Mouse (Mus musculus) limb, embryonic 10.5 days (tissue): ENCODE data around the gene Mettl1. TPM values are rescaled to one million over a fixed set of nuclear protein-coding genes. Genes with fewer than 3 reads are reported as not detected.

Experiments
- DNase-seq: peaks from one replicate; pipeline ENCODE4 v3.0.0-alpha.2; 2017; ENCODE audit warnings: low spot score
- H3K27ac ChIP-seq: fragments of 300-500 bp; sonication (generic); 2 replicates; pipeline ENCODE4 v1.5.1; 2016; ENCODE audit warnings: mild to moderate bottlenecking
- H3K27me3 ChIP-seq: fragments of 300-500 bp; sonication (generic); 2 replicates; pipeline ENCODE4 v1.6.1; 2016; ENCODE audit warnings: low read depth, mild to moderate bottlenecking; ENCODE audit not compliant: poor library complexity, severe bottlenecking
- H3K36me3 ChIP-seq: fragments of 300-500 bp; sonication (generic); 2 replicates; pipeline ENCODE4 v1.6.1; 2016; ENCODE audit warnings: mild to moderate bottlenecking, moderate library complexity
- H3K4me1 ChIP-seq: fragments of 300-500 bp; sonication (generic); 2 replicates; pipeline ENCODE4 v1.6.1; 2016
- H3K4me3 ChIP-seq: fragments of 300-500 bp; sonication (generic); 2 replicates; pipeline ENCODE4 v1.5.1; 2016; ENCODE audit warnings: mild to moderate bottlenecking, moderate library complexity
- H3K9me3 ChIP-seq: fragments of 300-500 bp; sonication (generic); replicated peaks from 2 replicates; pipeline ENCODE4 v1.6.1; 2016; ENCODE audit warnings: mild to moderate bottlenecking
- WGBS: fragments of 180-500 bp; shearing (Covaris S2); methylation state at CpG from one replicate; pipeline ENCODE4 v1.1.7; 2016; 5-methylcytosine and 5-hydroxymethylcytosine counted together
- polyA plus RNA-seq: library from polyadenylated mRNA; unstranded; fragments of >200 nt; fragmentation: Nextera tagmentation; extraction: Ambion mirVana; gene quantifications from 2 replicates; pipeline ENCODE4 v1.2.1, GENCODE M21; 2016

Gene Mettl1
- polyA plus RNA-seq, 1 experiment from 2014 or later = 60.2 TPM

GRCm38 (mm10) chr10:127030336-127031296 is 10.6 kb upstream of the Mettl1 start, which contains the start of gene Tsfm:
Tsfm (minus strand) TSS chr10:127030840.
- 5% methylated on average over 56 of the region's 56 CpGs for WGBS
- Histone ChIP-seq H3K27ac (peak within 1 kb of the TSS; percentile 94), H3K4me3 (peak within 1 kb of the TSS; percentile 93), H3K27me3 (no peaks in the 10 kb centered on the region), H3K4me1 (peaks cover 12% of the 10 kb centered on the region), H3K36me3 (peaks cover 39% of the 10 kb centered on the region), H3K9me3 (no peaks in the 10 kb centered on the region)
- DNase-seq = peak; percentile 94

GRCm38 (mm10) chr10:127033301-127033741 is 7.9 kb upstream of the Mettl1 start:
- Histone ChIP-seq H3K4me1 (peaks cover 12% of the 10 kb centered on the region), H3K27ac (no peak overlapping the region), H3K36me3 (peaks cover 12% of the 10 kb centered on the region), H3K4me3 (no peak overlapping the region), H3K27me3 (no peaks in the 10 kb centered on the region), H3K9me3 (no peaks in the 10 kb centered on the region)
- 82% methylated on average over 8 of the region's 8 CpGs for WGBS
- DNase-seq = no peak

GRCm38 (mm10) chr10:127036273-127036672 is 4.9 kb upstream of the Mettl1 start:
- no peaks in the 10 kb centered on the region for H3K9me3 ChIP-seq
- H3K36me3 ChIP-seq = no peaks in the 10 kb centered on the region
- WGBS = 87% methylated on average over 12 of the region's 12 CpGs
- H3K4me3 ChIP-seq = no peak overlapping the region
- H3K27me3 ChIP-seq = peaks cover 17% of the 10 kb centered on the region
- peaks cover 8% of the 10 kb centered on the region for H3K4me1 ChIP-seq
- DNase-seq = no peak
- no peak overlapping the region for H3K27ac ChIP-seq

GRCm38 (mm10) chr10:127037641-127038040 is 3.6 kb upstream of the Mettl1 start:
- no peaks in the 10 kb centered on the region for H3K36me3 ChIP-seq
- H3K4me3 ChIP-seq = no peak overlapping the region
- 81% methylated on average over 12 of the region's 12 CpGs for WGBS
- DNase-seq = no peak
- peaks cover 18% of the 10 kb centered on the region for H3K4me1 ChIP-seq
- H3K27ac ChIP-seq = no peak overlapping the region
- peaks cover 17% of the 10 kb centered on the region for H3K27me3 ChIP-seq
- H3K9me3 ChIP-seq = no peaks in the 10 kb centered on the region

GRCm38 (mm10) chr10:127040569-127041214 is 522 bp upstream of the Mettl1 start:
- H3K4me3 ChIP-seq = peak overlapping the region; percentile 83
- peaks cover 26% of the 10 kb centered on the region for H3K4me1 ChIP-seq
- 2% methylated on average over 20 of the region's 20 CpGs for WGBS
- peak overlapping the region; percentile 91; the same call in 1 of the 2 replicates for H3K27ac ChIP-seq
- no peaks in the 10 kb centered on the region for H3K9me3 ChIP-seq
- peaks cover 17% of the 10 kb centered on the region for H3K27me3 ChIP-seq
- H3K36me3 ChIP-seq = peaks cover 25% of the 10 kb centered on the region
- peak; percentile 43 for DNase-seq

- H3K9me3 ChIP-seq = no peaks in the 10 kb centered on the region
- under 1% methylated on average over 44 of the region's 44 CpGs for WGBS
- peaks cover 26% of the 10 kb centered on the region for H3K4me1 ChIP-seq
- H3K4me3 ChIP-seq = peak overlapping the region; percentile 83
- peak overlapping the region; percentile 91 for H3K27ac ChIP-seq
- H3K36me3 ChIP-seq = peaks cover 37% of the 10 kb centered on the region
- peak; percentile 96 for DNase-seq
- H3K27me3 ChIP-seq = peaks cover 22% of the 10 kb centered on the region
Observed at GRCm38 (mm10) chr10:127041774-127042338, 642 bp downstream of the Mettl1 start.

- H3K27me3 ChIP-seq = peaks cover 30% of the 10 kb centered on the region
- H3K27ac ChIP-seq = peak overlapping the region; percentile 91
Observed at GRCm38 (mm10) chr10:127042468-127043115, 1.4 kb downstream of the Mettl1 start.

GRCm38 (mm10) chr10:127043187-127043586 is 2.0 kb downstream of the Mettl1 start:
- peaks cover 36% of the 10 kb centered on the region for H3K27me3 ChIP-seq
- peak overlapping the region; percentile 83; the same call in 1 of the 2 replicates for H3K4me3 ChIP-seq
- WGBS = 90% methylated on average over 6 of the region's 6 CpGs

More at GRCm38 (mm10) chr10:127042468-127043115, 1.4 kb downstream of the Mettl1 start:
- Histone ChIP-seq H3K9me3 (no peaks in the 10 kb centered on the region), H3K36me3 (peaks cover 40% of the 10 kb centered on the region), H3K4me3 (peak overlapping the region; percentile 83), H3K4me1 (peaks cover 26% of the 10 kb centered on the region)
- no peak for DNase-seq
- 24% methylated on average over 5 of the region's 5 CpGs for WGBS

GRCm38 (mm10) chr10:127047954-127048353 is 6.7 kb downstream of the Mettl1 start, which contains the start of gene Cyp27b1:
Cyp27b1 (plus strand) TSS chr10:127048250.
- Histone ChIP-seq H3K27me3 (peaks cover 64% of the 10 kb centered on the region), H3K36me3 (peaks cover 39% of the 10 kb centered on the region), H3K4me3 (peak within 1 kb of the TSS; percentile 14; the same call in 1 of the 2 replicates), H3K9me3 (no peaks in the 10 kb centered on the region), H3K27ac (no peak within 1 kb of the TSS), H3K4me1 (peaks cover 33% of the 10 kb centered on the region)
- WGBS = 31% methylated on average over 5 of the region's 5 CpGs
- DNase-seq = no peak

More at GRCm38 (mm10) chr10:127043187-127043586, 2.0 kb downstream of the Mettl1 start:
- Histone ChIP-seq H3K9me3 (no peaks in the 10 kb centered on the region), H3K36me3 (peaks cover 40% of the 10 kb centered on the region), H3K27ac (no peak overlapping the region), H3K4me1 (peaks cover 26% of the 10 kb centered on the region)
- DNase-seq = no peak

GRCm38 (mm10) chr10:127048608-127049394 is 7.6 kb downstream of the Mettl1 start:
- Histone ChIP-seq H3K27me3 (peaks cover 68% of the 10 kb centered on the region), H3K27ac (no peak overlapping the region), H3K4me1 (peaks cover 28% of the 10 kb centered on the region), H3K36me3 (peaks cover 31% of the 10 kb centered on the region), H3K4me3 (peak overlapping the region; percentile 14; the same call in 1 of the 2 replicates), H3K9me3 (no peaks in the 10 kb centered on the region)
- no peak for DNase-seq
- 4% methylated on average over 35 of the region's 35 CpGs for WGBS

- H3K27me3 ChIP-seq = peaks cover 72% of the 10 kb centered on the region
- DNase-seq = peak; percentile 48
- H3K4me3 ChIP-seq = peak overlapping the region; percentile 14
Observed at GRCm38 (mm10) chr10:127049395-127050118, 8.3 kb downstream of the Mettl1 start.

More at GRCm38 (mm10) chr10:127049395-127050118, 8.3 kb downstream of the Mettl1 start:
- Histone ChIP-seq H3K4me1 (peaks cover 28% of the 10 kb centered on the region), H3K27ac (no peak overlapping the region), H3K36me3 (peaks cover 25% of the 10 kb centered on the region), H3K9me3 (no peaks in the 10 kb centered on the region)
- 4% methylated on average over 29 of the region's 29 CpGs for WGBS
